Mouse (Mus musculus): ENCODE data around the gene Olfm1. TPM values are rescaled to one million over a fixed set of nuclear protein-coding genes. Genes with fewer than 3 reads are reported as not detected.
A peak's percentile ranks its signal among the peaks of the same experiment; 100 is the strongest.

Olfm1 gene
- polyA plus RNA-seq, 1 experiment from 2014 or later = 14.1 TPM

DNA sequence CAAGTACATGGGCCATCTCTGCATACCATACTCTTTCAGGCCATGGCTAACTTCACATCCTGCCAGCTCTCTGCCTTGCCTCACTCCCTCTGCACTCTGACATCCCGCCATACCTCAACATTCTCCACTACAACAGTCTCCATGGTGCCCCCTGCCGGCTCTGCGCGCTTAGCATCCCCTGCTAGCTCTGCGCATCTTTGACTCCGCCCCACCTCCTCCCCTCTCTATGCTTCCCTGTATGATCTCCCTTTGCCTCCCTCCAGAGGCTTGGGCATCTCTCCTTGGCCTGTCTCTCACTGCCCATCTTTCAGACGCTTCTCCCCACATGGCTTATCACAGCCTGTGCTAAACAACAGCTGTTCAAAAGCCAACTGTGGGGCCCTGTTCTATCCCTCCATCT lies 85.4 kb downstream of the Olfm1 start:
- H3K9ac ChIP-seq (ENCODE audit: low read length) = no peak overlapping the region
- H3K27me3 ChIP-seq (ENCODE audit: control insufficient read depth, insufficient read depth, low read length) = no peaks in the 10 kb centered on the region
- H3K4me3 ChIP-seq (ENCODE audit: low read depth, low read length) = no peak overlapping the region
- H3K9me3 ChIP-seq (ENCODE audit: control insufficient read depth, low read length) = no peaks in the 10 kb centered on the region
- WGBS = 18% methylated on average over 7 of the region's 7 CpGs
- ATAC-seq (ENCODE audit: low FRiP score, low TSS enrichment) (no peak), DNase-seq (ENCODE audit: low spot score) (peak; percentile 64)
- H3K4me1 ChIP-seq (replicated peaks; ENCODE audit: control insufficient read depth, insufficient read depth) = no peaks in the 10 kb centered on the region
- no peak overlapping the region for H3K4me2 ChIP-seq (replicated peaks; ENCODE audit: low read depth)
- H3K27ac ChIP-seq (replicated peaks) = no peak overlapping the region
- H3K36me3 ChIP-seq (ENCODE audit: control insufficient read depth, insufficient read depth, low read length) = no peaks in the 10 kb centered on the region
- TF ChIP-seq EP300 (optimal IDR thresholded peaks at IDR 0.05) (no peak), CTCF (IDR thresholded peaks at IDR 0.05; ENCODE audit: low read depth) (peak; percentile 73)

DNA sequence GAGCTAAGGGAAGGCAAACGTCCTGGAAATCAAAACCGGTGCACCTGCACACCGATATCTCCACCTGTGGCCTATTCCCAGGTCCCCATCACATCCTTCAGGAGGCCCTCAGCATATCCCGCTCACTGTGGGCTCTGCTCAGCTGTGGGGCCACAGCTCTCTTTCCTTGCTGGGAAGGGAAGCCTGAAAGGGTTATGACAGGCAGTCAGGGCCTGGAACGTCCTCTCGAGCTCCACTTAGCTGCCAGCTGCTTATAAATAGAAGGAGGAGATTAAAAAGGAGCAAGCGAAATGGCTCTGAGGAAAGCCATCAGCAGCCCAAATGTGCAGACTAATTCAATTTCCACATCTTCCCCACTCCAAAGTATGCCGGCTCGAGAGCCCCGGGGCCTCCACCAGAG lies 86.1 kb downstream of the Olfm1 start:
- TF ChIP-seq EP300 (optimal IDR thresholded peaks at IDR 0.05) (no peak), CTCF (IDR thresholded peaks at IDR 0.05; ENCODE audit: low read depth) (no peak)
- no peaks in the 10 kb centered on the region for H3K9me3 ChIP-seq (ENCODE audit: control insufficient read depth, low read length)

More for the DNA sequence above, 86.1 kb downstream of the Olfm1 start:
- ATAC-seq (ENCODE audit: low FRiP score, low TSS enrichment) (no peak), DNase-seq (ENCODE audit: low spot score) (no peak)
- no peaks in the 10 kb centered on the region for H3K4me1 ChIP-seq (replicated peaks; ENCODE audit: control insufficient read depth, insufficient read depth)
- H3K36me3 ChIP-seq (ENCODE audit: control insufficient read depth, insufficient read depth, low read length) = no peaks in the 10 kb centered on the region
- 52% methylated on average over 10 of the region's 10 CpGs for WGBS
- H3K4me3 ChIP-seq (ENCODE audit: low read depth, low read length) = no peak overlapping the region
- no peak overlapping the region for H3K4me2 ChIP-seq (replicated peaks; ENCODE audit: low read depth)
- H3K27me3 ChIP-seq (ENCODE audit: control insufficient read depth, insufficient read depth, low read length) = no peaks in the 10 kb centered on the region
- H3K9ac ChIP-seq (ENCODE audit: low read length) = peak overlapping the region; percentile 23; the same call in 1 of the 2 replicates
- H3K27ac ChIP-seq (replicated peaks) = no peak overlapping the region

Other genes with a start within 250 kb of the Olfm1 start
- 0.13 and 0.41 TPM in 2 replicates for gene Fcnb, start 108.1 kb upstream of the Olfm1 start, polyA plus RNA-seq (2015; fragmentation: Nextera tagmentation; extraction: Ambion mirVana)

All from stomach, postnatal 0 days (tissue).